Mouse (Mus musculus) embryonic facial prominence, embryonic 10.5 days (tissue): ENCODE data around the gene Dlgap3. TPM values are rescaled to one million over a fixed set of nuclear protein-coding genes. Genes with fewer than 3 reads are reported as not detected.
A peak's percentile ranks its signal among the peaks of the same experiment; 100 is the strongest.

Experiments
- DNase-seq: peaks from one replicate; pipeline ENCODE4 v3.0.0-alpha.2; 2017; ENCODE audit warnings: low spot score
- H3K27ac ChIP-seq: fragments of 300-500 bp; sonication (generic); replicated peaks from 2 replicates; pipeline ENCODE4 v1.5.1; 2016; ENCODE audit warnings: mild to moderate bottlenecking
- H3K27me3 ChIP-seq: fragments of 300-500 bp; sonication (generic); replicated peaks from 2 replicates; pipeline ENCODE4 v1.6.1; 2016; ENCODE audit warnings: low read depth, mild to moderate bottlenecking; ENCODE audit not compliant: poor library complexity, severe bottlenecking
- H3K36me3 ChIP-seq: fragments of 300-500 bp; sonication (generic); replicated peaks from 2 replicates; pipeline ENCODE4 v1.6.1; 2016; ENCODE audit warnings: mild to moderate bottlenecking, moderate library complexity
- H3K4me1 ChIP-seq: fragments of 300-500 bp; sonication (generic); 2 replicates; pipeline ENCODE4 v1.6.1; 2016
- H3K4me3 ChIP-seq: fragments of 300-500 bp; sonication (generic); 2 replicates; pipeline ENCODE4 v1.5.1; 2016; ENCODE audit warnings: mild to moderate bottlenecking, moderate library complexity
- H3K9me3 ChIP-seq: fragments of 300-500 bp; sonication (generic); 2 replicates; pipeline ENCODE4 v1.6.1; 2016; ENCODE audit warnings: mild to moderate bottlenecking
- WGBS: fragments of 180-500 bp; shearing (Covaris S2); methylation state at CpG from one replicate; pipeline ENCODE4 v1.1.7; 2016; 5-methylcytosine and 5-hydroxymethylcytosine counted together
- polyA plus RNA-seq: library from polyadenylated mRNA; unstranded; fragments of >200 nt; fragmentation: Nextera tagmentation; extraction: Ambion mirVana; gene quantifications from 2 replicates; pipeline ENCODE4 v1.2.1, GENCODE M21; 2016

Dlgap3 gene
- polyA plus RNA-seq, 1 experiment from 2014 or later, result 0.83 TPM

- DNase-seq, result peak; percentile 30
- Histone ChIP-seq H3K4me1 (no peaks in the 10 kb centered on the region; the same call in 1 of the 2 replicates), H3K4me3 (no peak overlapping the region), H3K36me3 (peaks cover 23% of the 10 kb centered on the region), H3K27ac (no peak overlapping the region), H3K27me3 (no peaks in the 10 kb centered on the region), H3K9me3 (no peaks in the 10 kb centered on the region)
- WGBS, result 65% methylated on average over 22 of the region's 22 CpGs
Measured at GRCm38 (mm10) chr4:127251963-127252585, 83.1 kb downstream of the Dlgap3 start.

DNA sequence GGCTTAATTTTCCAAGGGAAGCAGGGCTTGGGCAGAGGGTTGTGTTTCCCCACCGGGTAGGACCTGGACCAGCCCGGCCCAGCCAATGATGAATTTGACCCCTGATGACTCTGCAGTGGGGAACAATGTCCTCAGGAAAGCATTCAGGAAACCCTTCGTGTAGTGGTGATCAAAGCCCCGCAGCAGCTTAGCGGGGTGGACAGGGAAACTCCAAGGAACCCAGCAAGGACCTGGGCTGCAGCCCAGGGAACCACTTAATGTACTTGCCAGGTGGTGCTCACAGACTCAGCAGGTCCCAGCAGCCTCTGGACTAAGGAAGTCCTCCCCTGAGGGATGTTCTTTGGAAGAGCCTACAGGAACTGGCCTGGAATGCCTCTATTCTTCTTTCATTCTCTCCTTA is 87.7 kb downstream of the Dlgap3 start:
- DNase-seq, result no peak
- 56% methylated on average over 5 of the region's 5 CpGs for WGBS
- no peaks in the 10 kb centered on the region for H3K36me3 ChIP-seq
- no peaks in the 10 kb centered on the region; the same call in 1 of the 2 replicates for H3K4me1 ChIP-seq
- no peak overlapping the region for H3K27ac ChIP-seq
- no peak overlapping the region for H3K4me3 ChIP-seq
- no peaks in the 10 kb centered on the region for H3K9me3 ChIP-seq
- no peaks in the 10 kb centered on the region for H3K27me3 ChIP-seq

DNA sequence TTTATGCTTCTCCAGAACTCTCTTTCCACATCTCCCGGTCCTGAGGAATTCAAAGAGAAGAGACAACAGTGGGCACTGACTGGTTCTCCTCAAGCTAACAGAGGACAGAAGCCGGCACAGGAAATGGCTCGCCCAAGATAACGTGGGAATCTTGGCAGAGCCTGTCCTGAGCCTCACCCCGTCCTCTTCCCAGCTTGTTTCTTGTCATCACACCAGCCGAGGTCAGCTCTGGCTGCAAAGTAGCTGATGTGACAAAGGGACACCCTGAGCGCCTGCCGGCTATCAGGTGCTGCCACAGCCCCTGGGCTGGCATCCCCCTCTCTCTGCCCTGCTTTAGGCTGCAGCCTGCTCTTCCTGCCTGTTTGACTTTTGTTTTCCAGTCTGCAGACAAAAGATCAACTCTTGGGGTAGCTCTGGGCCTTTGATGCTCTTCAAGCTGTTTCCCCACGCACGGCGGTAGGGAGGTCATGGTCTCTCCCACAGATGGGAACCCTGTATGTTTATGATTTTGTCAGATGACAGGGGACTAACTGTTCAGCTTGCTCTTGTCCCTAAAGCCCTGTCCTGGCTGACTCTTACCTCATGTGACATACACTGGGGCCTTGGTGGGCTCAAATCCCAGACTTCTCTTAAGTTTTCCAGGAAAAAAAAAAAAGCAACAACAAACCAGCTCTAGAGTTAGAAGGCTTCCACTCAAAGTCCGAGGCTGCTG is 89.3 kb downstream of the Dlgap3 start:
- no peak overlapping the region for H3K27ac ChIP-seq
- WGBS, result 61% methylated on average over 12 of the region's 12 CpGs
- no peak for DNase-seq

DNA sequence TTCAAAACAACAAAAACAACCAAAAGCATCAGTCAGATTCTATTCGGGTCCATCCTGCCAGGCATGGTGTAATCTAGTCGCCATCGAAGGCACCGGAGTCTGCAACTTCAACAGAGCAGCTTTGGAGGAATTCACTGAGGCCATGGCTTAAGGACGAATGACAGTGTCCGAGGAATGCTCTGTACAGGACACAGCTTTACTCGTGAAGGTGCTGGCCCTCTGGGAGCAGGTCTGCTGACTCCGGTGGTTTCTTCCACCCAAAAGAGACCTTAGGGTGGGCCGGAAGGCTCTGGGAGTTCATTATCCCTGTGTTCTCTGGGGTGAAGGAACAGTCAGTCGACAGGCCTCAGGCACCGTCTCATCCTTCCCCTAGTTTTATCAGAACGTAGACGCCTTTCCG is 92.6 kb downstream of the Dlgap3 start:
- WGBS, result 90% methylated on average over 14 of the region's 14 CpGs
- Histone ChIP-seq H3K4me1 (peaks cover 20% of the 10 kb centered on the region; the same call in 1 of the 2 replicates), H3K4me3 (no peak overlapping the region), H3K27me3 (no peaks in the 10 kb centered on the region), H3K27ac (no peak overlapping the region), H3K9me3 (no peaks in the 10 kb centered on the region), H3K36me3 (no peaks in the 10 kb centered on the region)
- no peak for DNase-seq

More for the DNA sequence above, 89.3 kb downstream of the Dlgap3 start:
- Histone ChIP-seq H3K9me3 (no peaks in the 10 kb centered on the region), H3K36me3 (no peaks in the 10 kb centered on the region), H3K4me3 (no peak overlapping the region), H3K4me1 (peaks cover 11% of the 10 kb centered on the region; the same call in 1 of the 2 replicates), H3K27me3 (no peaks in the 10 kb centered on the region)

DNA sequence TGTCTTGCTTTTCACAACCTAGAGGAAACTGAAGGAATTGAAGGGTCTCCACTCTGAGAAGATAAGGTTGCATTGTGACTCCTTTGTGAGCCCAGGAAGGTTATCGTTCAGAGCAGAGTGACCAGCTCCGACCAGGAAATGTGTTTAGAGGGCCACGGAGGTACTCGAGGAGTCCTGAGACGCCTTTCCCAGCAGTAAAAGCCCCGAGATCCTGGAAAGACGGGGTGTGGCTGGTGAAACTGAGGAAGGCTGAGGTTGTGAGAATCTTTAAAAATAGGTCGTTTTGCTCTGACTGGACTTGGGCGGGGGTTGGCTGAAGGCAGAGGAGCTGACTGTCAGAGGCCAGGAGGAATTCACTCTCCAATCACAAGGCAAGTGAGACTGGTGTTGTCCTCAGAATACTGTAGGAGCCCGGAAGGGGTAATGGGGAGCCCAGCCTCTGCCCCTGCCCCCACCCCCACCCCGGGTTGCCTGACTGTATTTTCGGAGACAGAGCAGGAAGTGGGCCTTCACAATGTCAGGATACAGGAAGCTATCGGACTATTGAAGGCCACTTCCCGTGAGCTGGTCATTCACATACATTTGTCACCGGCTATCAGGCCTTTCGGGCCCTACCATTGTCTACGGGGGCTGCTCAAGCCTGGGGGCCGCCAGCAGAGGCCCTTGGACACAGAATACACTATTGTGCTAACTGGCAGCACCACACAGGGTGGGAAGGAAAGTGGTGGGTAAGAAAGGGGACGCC is 94.6 kb downstream of the Dlgap3 start:
- H3K27ac ChIP-seq, result peak overlapping the region; percentile 55
- WGBS, result 69% methylated on average over 19 of the region's 19 CpGs
- no peaks in the 10 kb centered on the region for H3K9me3 ChIP-seq
- H3K36me3 ChIP-seq, result no peaks in the 10 kb centered on the region
- 0 out of 2 replicates have a peak, but pooled peaks cover 3% of the 10 kb centered on the region for H3K27me3 ChIP-seq
- H3K4me1 ChIP-seq, result peaks cover 23% of the 10 kb centered on the region; the same call in 1 of the 2 replicates
- DNase-seq, result no peak
- H3K4me3 ChIP-seq, result no peak overlapping the region

DNA sequence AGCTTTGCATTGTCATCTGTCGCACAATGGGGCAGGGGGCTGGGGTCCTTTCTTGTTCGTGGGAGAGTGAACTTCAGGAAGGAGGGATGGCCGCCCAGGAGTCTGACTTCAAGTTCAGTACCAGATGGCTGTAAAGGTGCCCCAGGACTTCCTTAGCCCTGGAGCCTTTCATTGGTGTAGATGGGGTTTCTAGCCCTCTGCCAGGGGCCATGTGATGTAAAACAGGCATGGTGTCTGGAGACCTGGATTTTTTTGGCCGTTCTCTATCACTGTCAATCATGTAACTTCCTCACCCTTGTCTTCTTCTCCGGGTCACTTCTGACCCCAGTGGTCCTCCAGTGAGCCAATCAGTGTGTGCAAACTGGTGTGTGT is 95.2 kb downstream of the Dlgap3 start:
- Histone ChIP-seq H3K36me3 (no peaks in the 10 kb centered on the region), H3K27me3 (0 out of 2 replicates have a peak, but pooled peaks cover 7% of the 10 kb centered on the region), H3K27ac (peak overlapping the region; percentile 55; the same call in 1 of the 2 replicates), H3K4me1 (peaks cover 29% of the 10 kb centered on the region), H3K4me3 (no peak overlapping the region), H3K9me3 (no peaks in the 10 kb centered on the region)
- DNase-seq, result no peak
- 70% methylated on average over 5 of the region's 5 CpGs for WGBS

- H3K4me1 ChIP-seq, result peaks cover 15% of the 10 kb centered on the region
- H3K27ac ChIP-seq, result 0 out of 2 replicates have a peak overlapping the region, but pooled peaks have one; percentile 31
- DNase-seq, result peak; percentile 48
- no peaks in the 10 kb centered on the region for H3K36me3 ChIP-seq
- no peaks in the 10 kb centered on the region for H3K9me3 ChIP-seq
- H3K27me3 ChIP-seq, result no peaks in the 10 kb centered on the region
- H3K4me3 ChIP-seq, result no peak overlapping the region
- 29% methylated on average over 9 of the region's 9 CpGs for WGBS
Measured at GRCm38 (mm10) chr4:127278451-127279001, 109.5 kb downstream of the Dlgap3 start.

GRCm38 (mm10) chr4:127279241-127279640 is 110.2 kb downstream of the Dlgap3 start:
- 73% methylated on average over 9 of the region's 9 CpGs for WGBS
- H3K27ac ChIP-seq, result 0 out of 2 replicates have a peak overlapping the region, but pooled peaks have one; percentile 31
- no peaks in the 10 kb centered on the region for H3K36me3 ChIP-seq
- no peak overlapping the region for H3K4me3 ChIP-seq
- DNase-seq, result no peak
- peaks cover 15% of the 10 kb centered on the region for H3K4me1 ChIP-seq
- H3K9me3 ChIP-seq, result no peaks in the 10 kb centered on the region
- H3K27me3 ChIP-seq, result no peaks in the 10 kb centered on the region

Other genes starting within 250 kb of the Dlgap3 start
- gene Zmym4, start 201.1 kb upstream of the Dlgap3 start, polyA plus RNA-seq, result 28.0 and 29.0 TPM in 2 replicates
- 111 and 120 TPM in 2 replicates for gene Sfpq, start 147.9 kb upstream of the Dlgap3 start, polyA plus RNA-seq
- gene Zmym1, start 108.1 kb upstream of the Dlgap3 start, polyA plus RNA-seq, result 35.9 and 37.1 TPM in 2 replicates
- 24.0 and 25.5 TPM in 2 replicates for gene Zmym6, start 91.8 kb upstream of the Dlgap3 start, polyA plus RNA-seq
- 11.9 and 12.1 TPM in 2 replicates for gene Tmem35b, start 45.5 kb upstream of the Dlgap3 start, polyA plus RNA-seq
- gene Smim12, start 74.6 kb downstream of the Dlgap3 start, polyA plus RNA-seq, result 73.7 and 80.0 TPM in 2 replicates
- gene Gja4, start 144.8 kb downstream of the Dlgap3 start, polyA plus RNA-seq, result 10.8 and 12.5 TPM in 2 replicates
- gene Gjb3, start 161.6 kb downstream of the Dlgap3 start, polyA plus RNA-seq, result 8.0 and 8.2 TPM in 2 replicates
- not detected in 2 replicates for gene Gjb4, start 184.9 kb downstream of the Dlgap3 start, polyA plus RNA-seq
- 1.2 and 1.7 TPM in 2 replicates for gene Gjb5, start 189.0 kb downstream of the Dlgap3 start, polyA plus RNA-seq